Mouse (Mus musculus): ENCODE results near the gene Eif4ebp2. TPM values are rescaled to one million over a fixed set of nuclear protein-coding genes. Genes with fewer than 3 reads are reported as not detected.
A peak's percentile ranks its signal among the peaks of the same experiment; 100 is the strongest.

Gene Eif4ebp2
- total and polyA plus RNA-seq, 3 experiments = 53.3 to 71.3 (median 70.9) TPM

DNA sequence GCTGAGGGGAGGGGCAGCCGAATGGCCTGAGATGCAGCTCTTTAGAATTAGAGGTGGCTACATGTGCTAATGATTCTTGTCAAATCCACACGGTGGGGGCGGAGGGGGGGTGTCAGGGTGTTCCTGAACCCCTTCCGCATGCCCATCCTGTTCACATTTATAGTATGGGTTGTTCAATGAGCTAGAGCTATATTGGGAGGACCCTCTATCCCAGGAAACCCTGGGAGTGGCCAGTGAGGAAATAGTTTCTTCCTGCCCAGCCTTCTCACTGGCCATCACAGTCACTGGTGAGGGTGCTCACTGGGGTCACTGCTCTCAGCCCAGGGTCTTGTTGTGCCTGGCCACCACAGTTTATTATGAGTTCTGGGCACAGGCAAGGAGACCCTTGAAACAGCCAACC lies 32.5 kb downstream of the Eif4ebp2 start:
- Histone ChIP-seq H3K4me3 (no peak overlapping the region), H3K36me3 (ENCODE audit: control insufficient read depth, insufficient read depth, low read length) (no peaks in the 10 kb centered on the region), H3K9ac (ENCODE audit: low read depth, low read length) (no peak overlapping the region), H3K79me2 (replicated peaks; ENCODE audit: control insufficient read depth, insufficient read depth, low read length) (no peaks in the 10 kb centered on the region), H3K27me3 (ENCODE audit: control insufficient read depth, insufficient read depth, low read length) (peaks cover 4% of the 10 kb centered on the region; the same call in 1 of the 2 replicates), H3K27ac (peak overlapping the region; percentile 75), H3K4me1 (ENCODE audit: control insufficient read depth, insufficient read depth, low read length) (peaks cover 10% of the 10 kb centered on the region)
- WGBS = 40% methylated on average over 4 of the region's 4 CpGs
- intact Hi-C loops (cut with DNase I) = no loop called here
- TF ChIP-seq POLR2A (IDR thresholded peaks at IDR 0.05; ENCODE audit: insufficient read depth, low read depth, low read length) (peak; percentile 60), EP300 (IDR thresholded peaks at IDR 0.05; ENCODE audit: insufficient read depth, low read depth, low read length) (no peak), CTCF (IDR thresholded peaks at IDR 0.05) (no peak)
- DNase-seq = no peak

DNA sequence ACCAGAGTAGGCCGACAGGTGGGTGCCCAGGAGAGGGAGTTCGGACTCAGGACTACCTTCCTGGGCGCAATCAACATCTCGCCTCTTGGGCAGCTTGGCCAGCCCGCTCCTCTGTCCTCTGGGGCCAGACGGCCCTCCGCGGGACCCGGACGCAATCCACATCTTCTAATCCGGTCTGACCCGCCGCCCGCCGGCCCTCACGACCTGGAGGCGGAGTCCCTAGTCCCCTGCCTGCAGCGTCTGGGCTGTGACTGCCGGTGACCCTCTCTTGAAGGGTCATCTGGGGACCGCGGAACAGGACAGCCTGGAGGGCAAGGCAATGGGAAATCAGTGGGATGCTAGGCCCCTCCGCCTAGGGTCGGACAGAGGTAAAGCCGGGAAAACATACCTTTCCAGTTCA lies 33.3 kb downstream of the Eif4ebp2 start:
- peak overlapping the region; percentile 37 for H3K9ac ChIP-seq (ENCODE audit: low read depth, low read length)
- intact Hi-C loops (cut with DNase I) = no loop called here
- TF ChIP-seq CTCF (IDR thresholded peaks at IDR 0.05) = no peak
- no peak for TF ChIP-seq POLR2A (IDR thresholded peaks at IDR 0.05; ENCODE audit: insufficient read depth, low read depth, low read length)
- TF ChIP-seq EP300 (IDR thresholded peaks at IDR 0.05; ENCODE audit: insufficient read depth, low read depth, low read length) = no peak
- H3K4me3 ChIP-seq = peak overlapping the region; percentile 22; the same call in 1 of the 2 replicates
- H3K79me2 ChIP-seq (replicated peaks; ENCODE audit: control insufficient read depth, insufficient read depth, low read length) = no peaks in the 10 kb centered on the region
- H3K27ac ChIP-seq = peak overlapping the region; percentile 75
- DNase-seq = peak; percentile 32 to 45
- peaks cover 4% of the 10 kb centered on the region for H3K4me1 ChIP-seq (ENCODE audit: control insufficient read depth, insufficient read depth, low read length)
- peaks cover 4% of the 10 kb centered on the region; the same call in 1 of the 2 replicates for H3K27me3 ChIP-seq (ENCODE audit: control insufficient read depth, insufficient read depth, low read length)
- 15% methylated on average over 24 of the region's 24 CpGs for WGBS
- H3K36me3 ChIP-seq (ENCODE audit: control insufficient read depth, insufficient read depth, low read length) = no peaks in the 10 kb centered on the region

DNA sequence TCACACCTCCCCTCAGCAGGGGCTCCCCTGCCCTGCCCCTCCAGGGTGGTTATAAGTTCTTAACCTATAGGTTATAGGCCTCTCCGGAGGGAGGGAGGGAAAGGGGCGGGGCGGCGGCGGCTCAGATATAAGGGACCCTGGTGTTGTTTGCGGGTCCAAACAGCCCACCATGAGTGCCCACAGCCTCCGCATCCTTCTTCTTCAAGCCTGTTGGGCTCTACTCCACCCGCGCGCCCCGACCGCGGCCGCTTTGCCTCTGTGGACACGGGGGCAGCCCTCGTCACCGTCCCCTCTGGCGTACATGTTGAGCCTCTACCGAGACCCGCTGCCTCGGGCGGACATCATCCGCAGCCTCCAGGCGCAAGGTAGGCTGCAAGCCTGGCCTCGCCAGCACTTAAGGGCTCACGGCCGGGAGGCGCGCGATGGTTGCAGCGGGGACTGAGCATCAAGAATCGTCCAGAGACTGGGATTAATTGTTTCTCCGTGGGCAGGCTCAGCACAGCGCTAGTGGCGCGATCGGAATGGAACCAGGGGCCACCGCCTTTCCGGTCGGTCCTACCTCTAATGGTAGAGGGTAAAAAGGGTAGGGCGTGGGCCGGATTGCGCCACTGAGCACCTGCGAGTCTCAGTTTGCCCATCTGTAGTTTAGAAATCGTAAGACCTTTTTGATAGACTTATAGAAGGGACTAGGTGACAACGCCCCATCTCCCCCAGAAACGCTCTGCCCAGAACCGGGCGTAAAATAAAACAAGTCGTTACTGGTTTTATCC lies 34.1 kb downstream of the Eif4ebp2 start:
- H3K27me3 ChIP-seq (ENCODE audit: control insufficient read depth, insufficient read depth, low read length) = peaks cover 4% of the 10 kb centered on the region; the same call in 1 of the 2 replicates
- H3K9ac ChIP-seq (ENCODE audit: low read depth, low read length) = peak overlapping the region; percentile 33
- no peak for TF ChIP-seq EP300 (IDR thresholded peaks at IDR 0.05; ENCODE audit: insufficient read depth, low read depth, low read length)
- TF ChIP-seq CTCF (IDR thresholded peaks at IDR 0.05) = no peak
- no peak for TF ChIP-seq POLR2A (IDR thresholded peaks at IDR 0.05; ENCODE audit: insufficient read depth, low read depth, low read length)
- H3K4me3 ChIP-seq = peak overlapping the region; percentile 20
- peak overlapping the region; percentile 8 for H3K27ac ChIP-seq
- 4% methylated on average over 50 of the region's 50 CpGs for WGBS
- no peaks in the 10 kb centered on the region for H3K79me2 ChIP-seq (replicated peaks; ENCODE audit: control insufficient read depth, insufficient read depth, low read length)
- no peaks in the 10 kb centered on the region for H3K36me3 ChIP-seq (ENCODE audit: control insufficient read depth, insufficient read depth, low read length)
- intact Hi-C loops (cut with DNase I) = no loop called here
- peak; percentile 47 to 56 for DNase-seq
- H3K4me1 ChIP-seq (ENCODE audit: control insufficient read depth, insufficient read depth, low read length) = peaks cover 2% of the 10 kb centered on the region

DNA sequence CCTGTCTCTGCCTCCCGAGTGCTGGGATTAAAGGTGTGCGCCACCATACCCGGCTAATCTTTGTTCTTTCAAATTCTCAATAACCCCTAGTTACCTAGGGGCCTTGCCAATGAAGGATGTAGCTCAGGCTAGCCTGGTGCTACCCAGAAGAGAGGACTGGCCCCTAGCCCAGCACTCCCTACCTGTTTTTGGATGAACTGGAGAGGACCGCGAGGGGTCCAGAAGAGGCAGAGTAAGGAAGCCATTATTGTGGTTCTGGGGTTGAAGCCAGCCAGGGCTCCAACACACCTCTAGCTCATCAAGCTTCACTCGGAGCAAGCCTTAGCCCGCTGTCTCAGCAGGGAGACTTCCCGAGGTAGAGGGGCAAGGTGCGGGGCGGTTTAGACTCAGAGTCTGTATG lies 34.8 kb downstream of the Eif4ebp2 start, which contains the start of gene Nodal:
TSS of gene Nodal (plus strand) at position 301 of the 400 bp plus-strand sequence.
- peak within 1 kb of the TSS; percentile 33 for H3K9ac ChIP-seq (ENCODE audit: low read depth, low read length)
- peaks cover 2% of the 10 kb centered on the region for H3K4me1 ChIP-seq (ENCODE audit: control insufficient read depth, insufficient read depth, low read length)
- 45% methylated on average over 10 of the region's 10 CpGs for WGBS
- no peak for DNase-seq
- H3K27me3 ChIP-seq (ENCODE audit: control insufficient read depth, insufficient read depth, low read length) = peaks cover 4% of the 10 kb centered on the region; the same call in 1 of the 2 replicates
- intact Hi-C loops (cut with DNase I) = no loop called here
- peak within 1 kb of the TSS; percentile 8 for H3K27ac ChIP-seq
- H3K36me3 ChIP-seq (ENCODE audit: control insufficient read depth, insufficient read depth, low read length) = no peaks in the 10 kb centered on the region
- peak within 1 kb of the TSS; percentile 20 for H3K4me3 ChIP-seq
- no peaks in the 10 kb centered on the region for H3K79me2 ChIP-seq (replicated peaks; ENCODE audit: control insufficient read depth, insufficient read depth, low read length)
- TF ChIP-seq POLR2A (IDR thresholded peaks at IDR 0.05; ENCODE audit: insufficient read depth, low read depth, low read length) (no peak), EP300 (IDR thresholded peaks at IDR 0.05; ENCODE audit: insufficient read depth, low read depth, low read length) (no peak), CTCF (IDR thresholded peaks at IDR 0.05) (no peak)

DNA sequence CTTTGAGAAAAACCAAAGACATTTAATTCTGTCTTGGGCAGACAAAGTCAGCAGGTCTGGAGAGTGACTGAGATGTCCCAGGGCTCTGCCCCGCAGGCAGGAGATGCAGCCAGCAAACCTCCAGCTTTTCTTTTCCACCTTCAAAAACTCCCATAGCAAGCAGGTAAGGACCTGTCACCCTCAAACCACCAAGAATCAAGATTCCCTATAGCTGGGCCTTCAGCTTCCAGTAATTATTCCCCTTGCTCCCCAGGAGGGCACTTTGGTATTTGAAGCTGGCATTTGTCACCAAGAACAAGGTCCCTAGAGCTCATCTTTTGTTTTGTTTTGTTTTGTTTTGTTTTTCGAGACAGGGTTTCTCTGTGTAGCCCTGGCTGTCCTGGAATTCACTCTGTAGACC lies 35.4 kb downstream of the Eif4ebp2 start:
- Histone ChIP-seq H3K27ac (no peak overlapping the region), H3K9ac (ENCODE audit: low read depth, low read length) (no peak overlapping the region), H3K27me3 (ENCODE audit: control insufficient read depth, insufficient read depth, low read length) (peaks cover 4% of the 10 kb centered on the region; the same call in 1 of the 2 replicates), H3K4me3 (no peak overlapping the region), H3K36me3 (ENCODE audit: control insufficient read depth, insufficient read depth, low read length) (no peaks in the 10 kb centered on the region), H3K79me2 (replicated peaks; ENCODE audit: control insufficient read depth, insufficient read depth, low read length) (no peaks in the 10 kb centered on the region), H3K4me1 (ENCODE audit: control insufficient read depth, insufficient read depth, low read length) (peaks cover 2% of the 10 kb centered on the region)
- WGBS = 81% methylated on average over 2 of the region's 2 CpGs
- intact Hi-C loops (cut with DNase I) = no loop called here
- DNase-seq = no peak
- no peak for TF ChIP-seq CTCF (IDR thresholded peaks at IDR 0.05)
- TF ChIP-seq EP300 (IDR thresholded peaks at IDR 0.05; ENCODE audit: insufficient read depth, low read depth, low read length) = no peak
- no peak for TF ChIP-seq POLR2A (IDR thresholded peaks at IDR 0.05; ENCODE audit: insufficient read depth, low read depth, low read length)

DNA sequence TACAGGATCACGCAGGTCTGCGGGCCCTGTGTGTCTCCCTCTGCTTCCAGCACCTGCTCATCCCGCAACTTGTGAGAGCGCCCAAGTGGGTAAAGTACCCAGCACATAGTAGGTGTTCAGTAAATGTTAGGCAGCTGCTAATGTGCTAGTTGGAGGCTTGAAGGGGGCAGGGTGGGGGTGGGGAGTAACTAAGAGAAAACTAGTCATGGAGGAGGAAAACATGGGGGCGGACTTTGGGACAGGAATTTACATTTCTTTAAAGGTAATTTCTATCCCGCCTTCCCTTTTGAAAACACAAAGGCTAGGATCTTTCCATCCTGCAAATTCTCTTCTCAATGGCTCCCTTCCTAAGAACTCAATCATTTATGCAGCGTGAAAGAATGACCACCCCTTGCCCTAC lies 35.9 kb downstream of the Eif4ebp2 start:
- Histone ChIP-seq H3K27me3 (ENCODE audit: control insufficient read depth, insufficient read depth, low read length) (peaks cover 4% of the 10 kb centered on the region; the same call in 1 of the 2 replicates), H3K4me1 (ENCODE audit: control insufficient read depth, insufficient read depth, low read length) (peaks cover 2% of the 10 kb centered on the region), H3K79me2 (replicated peaks; ENCODE audit: control insufficient read depth, insufficient read depth, low read length) (no peaks in the 10 kb centered on the region), H3K27ac (no peak overlapping the region), H3K9ac (ENCODE audit: low read depth, low read length) (no peak overlapping the region), H3K4me3 (no peak overlapping the region), H3K36me3 (ENCODE audit: control insufficient read depth, insufficient read depth, low read length) (no peaks in the 10 kb centered on the region)
- 82% methylated on average over 7 of the region's 7 CpGs for WGBS
- intact Hi-C loops (cut with DNase I) = no loop called here
- no peak for DNase-seq
- TF ChIP-seq CTCF (IDR thresholded peaks at IDR 0.05) (no peak), POLR2A (IDR thresholded peaks at IDR 0.05; ENCODE audit: insufficient read depth, low read depth, low read length) (no peak), EP300 (IDR thresholded peaks at IDR 0.05; ENCODE audit: insufficient read depth, low read depth, low read length) (no peak)
